Mouse (Mus musculus): ENCODE results near the gene Ccdc151.

Ccdc151 gene

GRCm38 (mm10) chr9:21958372-21958771 lies 44.1 kb downstream of the Ccdc151 start:
- no peak for DNase-seq (ENCODE audit: low spot score in 2 of 2)

- peak; percentile 96 to 99 for DNase-seq (ENCODE audit: low spot score in 2 of 2)
These were observed 46.7 kb downstream of the Ccdc151 start, which contains the start of gene Swsap1 for GRCm38 (mm10) chr9:21955570-21956281. TSS of gene Swsap1 (plus strand) at chr9:21955755.

- DNase-seq (ENCODE audit: low spot score in 2 of 2) = no peak
These were observed 47.2 kb downstream of the Ccdc151 start for GRCm38 (mm10) chr9:21955225-21955569.

- DNase-seq (ENCODE audit: low spot score in 2 of 2) = no peak
These were observed 47.8 kb downstream of the Ccdc151 start for GRCm38 (mm10) chr9:21954635-21955034.

GRCm38 (mm10) chr9:21953600-21953999 lies 48.8 kb downstream of the Ccdc151 start:
- DNase-seq (ENCODE audit: low spot score in 2 of 2) = no peak

GRCm38 (mm10) chr9:21951977-21952376 lies 50.5 kb downstream of the Ccdc151 start:
- no peak for DNase-seq (ENCODE audit: low spot score in 2 of 2)

GRCm38 (mm10) chr9:21950322-21950721 lies 52.1 kb downstream of the Ccdc151 start:
- DNase-seq (ENCODE audit: low spot score in 2 of 2) = peak; percentile 25 to 73

- DNase-seq (ENCODE audit: low spot score in 2 of 2) = no peak
These were observed 53.6 kb downstream of the Ccdc151 start for GRCm38 (mm10) chr9:21948790-21949189.

- DNase-seq (ENCODE audit: low spot score in 2 of 2) = no peak
These were observed 54.3 kb downstream of the Ccdc151 start for GRCm38 (mm10) chr9:21948146-21948545.

GRCm38 (mm10) chr9:21947540-21948130 lies 54.8 kb downstream of the Ccdc151 start:
- DNase-seq (ENCODE audit: low spot score in 2 of 2) = no peak

GRCm38 (mm10) chr9:21944267-21944666 lies 58.2 kb downstream of the Ccdc151 start:
- DNase-seq (ENCODE audit: low spot score in 2 of 2) = no peak

- no peak for DNase-seq (ENCODE audit: low spot score in 2 of 2)
These were observed 58.8 kb downstream of the Ccdc151 start for GRCm38 (mm10) chr9:21943638-21944037.

- no peak for DNase-seq (ENCODE audit: low spot score in 2 of 2)
These were observed 59.4 kb downstream of the Ccdc151 start for GRCm38 (mm10) chr9:21943046-21943445.

Data from urinary bladder, adult 18-20 months (tissue).